Mouse (Mus musculus) fat pad, adult 2 months (tissue): Measurements from ENCODE around the gene Socs3.

Experiments used
- DNase-seq: peaks from one replicate; pipeline ENCODE4 v3.0.0-alpha.2; 2011; ENCODE audit warnings: low read depth, low spot score; ENCODE audit errors: extremely low read depth

The Socs3 gene

DNA sequence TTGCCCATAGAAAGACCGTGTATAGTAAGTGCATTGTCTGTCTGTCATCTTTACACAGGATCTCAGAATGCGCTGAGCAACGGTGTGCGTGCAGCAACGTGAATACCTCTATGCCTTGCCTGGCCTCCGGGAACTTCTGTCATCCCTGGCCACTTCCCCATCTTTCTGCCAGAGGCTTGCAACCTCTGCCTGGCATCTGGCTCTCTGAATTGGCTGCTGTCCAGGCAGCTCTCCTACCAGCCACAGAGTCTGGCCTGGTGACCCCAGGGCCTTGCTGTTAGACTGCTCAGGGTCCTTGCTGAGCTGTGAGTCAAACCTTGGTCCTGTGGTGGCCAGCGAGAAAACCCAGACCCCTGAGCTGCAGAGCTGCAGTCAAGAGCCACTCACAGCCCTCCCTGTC lies 11.7 kb downstream of the Socs3 start:
- DNase-seq: no peak

DNA sequence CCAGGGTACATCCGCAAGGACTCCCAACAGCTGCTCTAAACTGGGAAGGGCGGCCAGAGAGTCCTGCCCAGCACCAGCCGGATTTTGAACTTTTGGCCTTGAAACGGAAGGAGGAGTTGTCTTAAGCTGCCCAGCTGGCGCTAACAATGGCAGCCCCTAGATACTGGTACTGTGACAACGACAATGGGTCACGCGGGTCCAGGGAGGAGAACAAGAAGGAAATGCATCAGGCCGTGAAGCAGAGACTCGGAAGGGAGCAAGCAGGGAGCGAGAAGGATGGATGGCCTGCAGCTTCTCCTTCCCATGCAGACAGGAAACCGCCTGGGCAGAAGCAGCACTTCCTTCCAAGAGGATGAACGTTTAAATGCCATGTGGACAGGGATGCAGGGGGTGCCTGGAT lies 14.2 kb downstream of the Socs3 start:
- DNase-seq: no peak

DNA sequence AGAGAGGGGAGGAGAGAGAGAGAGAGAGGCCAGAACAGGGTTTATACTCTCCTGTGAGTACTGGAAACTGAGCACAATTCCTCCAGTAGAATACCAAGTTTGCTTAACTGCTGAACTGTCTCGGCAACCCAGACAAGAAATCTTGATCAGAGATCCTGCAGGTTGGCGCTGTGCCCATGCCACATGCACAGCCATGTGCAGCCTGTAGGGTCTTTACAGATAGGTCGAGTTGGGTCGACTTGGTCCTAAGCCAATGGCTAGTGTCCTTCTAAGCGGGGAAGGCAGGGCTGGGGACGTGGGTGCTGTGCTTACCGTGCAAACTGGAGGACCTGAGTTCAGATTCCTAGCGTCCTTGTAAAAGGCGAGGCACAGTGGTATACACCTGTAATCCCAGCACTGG lies 15.0 kb downstream of the Socs3 start:
- no peak for DNase-seq

DNA sequence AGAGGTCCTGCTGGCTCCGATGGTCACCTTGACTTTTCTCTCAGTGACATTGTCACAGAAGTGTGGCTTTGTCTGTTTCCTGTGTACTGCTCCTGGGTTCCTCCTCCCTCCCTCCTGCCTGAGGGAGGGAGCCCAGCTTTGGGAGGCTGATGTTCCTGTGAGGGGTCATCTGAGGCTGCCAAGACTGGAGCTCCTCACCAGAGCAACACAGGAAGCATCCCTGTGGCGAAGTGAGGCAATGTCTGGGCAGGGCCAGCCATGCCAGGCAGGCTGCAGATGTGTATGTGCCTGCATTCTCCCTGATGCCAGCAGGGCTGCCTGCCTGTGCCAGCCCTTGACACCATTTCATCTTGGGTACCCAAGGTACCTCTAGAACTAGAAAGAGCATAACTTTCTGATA lies 15.8 kb downstream of the Socs3 start:
- DNase-seq: no peak

DNA sequence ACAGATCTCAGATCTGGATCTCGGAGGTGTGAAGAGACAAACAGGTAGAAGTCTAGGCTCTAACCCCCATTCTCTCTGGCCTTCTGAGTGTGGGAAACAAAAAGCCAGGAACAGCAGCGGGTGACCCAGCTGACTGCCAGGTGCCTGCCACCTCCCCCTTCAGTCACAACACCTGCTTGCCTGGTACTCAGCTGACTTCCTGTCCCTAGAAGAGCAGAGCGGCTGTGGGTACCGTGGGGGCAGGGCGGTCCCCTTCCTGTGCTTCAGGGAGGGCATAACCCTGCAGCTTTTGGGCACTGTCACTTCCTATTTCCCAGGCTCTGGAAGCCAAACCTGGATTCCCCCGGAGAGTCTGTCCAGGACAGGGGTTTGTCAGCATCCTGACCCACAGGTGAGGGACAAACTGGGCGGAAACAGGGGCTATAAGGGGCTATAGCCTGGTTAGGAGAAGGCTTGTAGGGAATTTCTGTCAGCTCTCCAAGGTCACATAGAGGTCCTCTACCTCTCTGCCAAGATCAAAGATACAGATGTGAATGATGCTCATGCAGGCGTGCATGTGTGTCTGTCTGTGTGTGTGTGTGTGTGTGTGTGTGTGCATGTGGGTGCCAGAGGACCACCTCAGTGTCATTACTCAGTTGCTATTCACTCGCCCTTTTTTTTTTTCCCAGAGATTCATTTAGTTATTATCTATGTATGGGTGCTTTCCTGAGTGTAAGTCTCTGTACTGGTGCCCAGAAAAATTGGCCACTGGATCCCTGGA lies 17.5 kb downstream of the Socs3 start:
- no peak for DNase-seq

DNA sequence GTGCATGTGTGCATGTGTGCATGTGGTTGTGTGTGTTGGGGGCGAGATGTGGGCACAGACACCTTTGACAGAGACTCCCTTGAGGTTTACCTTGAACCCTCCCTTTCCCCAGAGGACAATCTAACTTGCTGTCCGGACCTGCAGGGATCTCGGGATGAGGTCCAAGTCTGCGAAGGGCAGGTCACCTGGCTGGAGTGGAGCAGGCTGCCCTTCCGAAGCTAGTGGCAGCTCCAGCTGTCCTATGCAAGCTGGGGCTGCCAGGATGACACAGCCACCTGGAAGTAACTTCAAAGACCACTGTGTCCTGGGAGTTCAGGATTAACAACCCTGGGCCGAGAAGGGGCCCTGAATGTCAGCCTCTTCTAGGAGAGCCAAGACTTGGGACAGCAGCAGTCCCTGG lies 18.5 kb downstream of the Socs3 start:
- no peak for DNase-seq

DNA sequence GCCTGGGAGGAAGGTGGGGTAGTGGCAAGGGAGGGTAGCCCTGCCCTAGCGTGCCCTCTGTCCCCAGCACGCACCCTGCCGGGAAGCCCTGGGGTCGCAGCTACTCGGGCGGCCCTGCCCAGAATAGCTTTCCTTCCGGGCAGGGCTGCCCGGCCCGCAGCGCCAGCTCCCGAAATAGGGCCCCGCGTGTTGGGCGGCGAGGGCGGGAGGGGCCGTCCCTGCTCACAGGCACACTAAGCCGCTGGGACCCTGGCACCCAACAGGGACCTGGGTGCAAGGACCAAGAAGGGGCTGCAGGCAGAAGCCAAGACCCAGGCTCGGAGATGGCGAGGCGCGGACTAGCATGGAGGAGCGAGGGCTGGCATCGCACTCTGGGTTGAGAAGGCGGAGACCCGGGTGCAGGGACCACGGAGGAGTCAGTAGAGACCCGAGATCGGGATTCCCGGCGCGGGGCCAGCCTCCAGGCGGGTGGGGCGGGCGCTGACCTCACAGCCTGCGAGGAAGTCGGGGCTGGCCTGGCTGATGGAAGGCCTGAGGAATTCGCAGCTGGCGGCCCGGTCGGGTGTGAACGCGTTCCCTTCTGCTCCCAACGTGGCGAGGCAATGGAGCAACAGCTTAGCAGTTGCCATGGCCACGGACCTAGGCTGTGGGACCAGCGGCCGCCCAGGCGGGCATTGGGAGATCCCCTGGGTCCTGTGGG lies 20.3 kb downstream of the Socs3 start:
- no peak for DNase-seq

DNA sequence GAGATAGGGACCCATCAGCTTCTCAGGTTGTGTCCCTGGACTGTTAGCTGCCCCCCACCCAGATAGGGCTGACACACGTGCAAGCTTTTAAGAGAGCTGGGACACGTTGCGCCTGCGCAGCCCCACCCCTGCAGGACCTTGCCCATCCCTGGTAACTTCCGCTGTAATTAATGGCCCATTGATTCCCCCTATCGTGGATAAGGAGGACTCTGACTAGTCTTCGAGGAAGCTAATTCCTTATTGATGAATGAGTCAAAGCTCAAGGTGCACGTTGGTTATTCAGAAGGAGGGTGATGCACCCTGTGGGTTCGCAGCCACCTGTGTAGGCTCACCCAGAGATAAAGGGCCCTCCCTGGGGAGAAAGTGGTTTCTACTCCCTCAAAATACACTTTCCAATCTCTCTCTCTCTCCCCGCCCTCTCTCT lies 22.8 kb downstream of the Socs3 start:
- DNase-seq: no peak

DNA sequence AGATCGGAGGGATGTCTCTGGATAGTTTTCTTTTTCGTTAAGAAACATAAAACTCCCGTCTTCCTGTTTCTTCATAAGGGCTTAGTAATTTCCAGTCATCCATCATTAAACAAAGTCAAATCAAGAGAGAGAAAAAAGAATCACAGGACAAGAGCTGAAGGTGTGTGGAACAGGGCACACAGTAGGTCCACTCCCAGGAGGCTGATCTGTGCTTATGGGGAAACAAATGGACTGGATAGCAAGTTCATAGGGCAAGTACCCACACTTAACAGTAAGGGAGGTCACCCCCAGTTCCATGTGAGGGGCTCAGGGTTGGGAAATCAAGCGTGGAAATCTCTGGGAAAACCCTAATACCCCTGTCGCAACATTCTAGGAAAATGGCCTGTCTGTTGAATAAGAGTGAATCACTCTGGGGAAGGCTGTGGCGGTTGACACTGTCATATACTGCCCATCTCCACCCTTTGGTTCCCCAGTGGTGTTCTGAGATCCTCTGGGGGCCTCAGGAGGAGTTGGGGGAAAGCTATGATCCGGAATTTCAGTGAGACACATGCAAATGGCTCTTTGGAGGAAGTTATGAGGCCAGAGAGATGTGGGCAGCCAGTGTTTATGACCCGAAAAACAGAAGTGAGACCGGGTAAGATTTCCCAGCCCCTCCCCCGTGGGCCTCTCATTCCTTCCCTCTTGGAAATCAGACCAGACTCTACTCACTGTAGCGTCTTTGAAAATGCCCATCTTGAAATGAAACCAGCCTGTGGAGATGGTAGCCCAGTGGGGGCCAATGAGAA lies 23.5 kb downstream of the Socs3 start:
- no peak for DNase-seq

DNA sequence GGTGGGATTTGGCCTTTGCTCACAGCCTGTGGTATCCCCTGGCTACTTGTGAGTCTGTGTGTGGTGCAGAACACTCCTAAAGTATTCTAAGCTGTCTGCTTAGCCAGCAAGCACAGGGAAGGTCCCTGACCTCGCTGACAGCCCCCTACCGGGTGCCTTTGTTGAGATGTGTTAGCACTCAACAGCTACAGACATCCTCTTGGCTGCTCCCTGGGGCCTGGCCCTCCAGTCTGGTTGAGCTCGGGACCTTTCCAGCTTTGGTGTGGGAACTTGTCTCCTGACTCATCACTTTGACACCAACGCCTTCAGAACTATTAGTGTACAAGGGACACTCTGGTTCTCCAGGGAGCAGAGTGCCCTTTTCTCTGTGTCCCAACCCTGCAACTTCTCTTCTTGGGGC lies 28.0 kb downstream of the Socs3 start:
- no peak for DNase-seq

DNA sequence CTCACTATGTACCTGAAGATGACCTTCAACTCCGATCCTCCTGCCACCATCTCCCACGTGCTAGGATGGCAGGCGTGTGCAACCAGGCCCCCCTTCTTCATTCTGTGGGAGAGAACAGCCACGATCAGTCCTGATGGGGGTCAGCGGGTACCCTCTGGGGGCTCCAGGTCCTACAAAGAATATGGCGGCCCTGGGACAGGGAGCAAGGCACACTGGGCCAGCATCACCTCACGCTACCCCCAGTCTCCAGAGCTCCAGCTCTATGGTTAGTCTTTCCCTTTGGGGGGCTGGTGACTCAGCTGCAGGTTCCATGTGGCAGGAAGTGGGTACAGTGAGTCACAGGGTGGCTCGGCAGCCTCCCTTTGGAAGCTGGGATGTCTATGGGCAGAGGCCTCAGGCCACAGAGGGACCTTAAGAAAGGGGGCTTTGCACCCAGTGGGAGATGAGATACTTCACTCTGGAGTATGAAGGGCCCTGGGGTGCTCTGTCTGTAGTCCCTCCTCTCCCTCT lies 28.5 kb downstream of the Socs3 start:
- DNase-seq: no peak

DNA sequence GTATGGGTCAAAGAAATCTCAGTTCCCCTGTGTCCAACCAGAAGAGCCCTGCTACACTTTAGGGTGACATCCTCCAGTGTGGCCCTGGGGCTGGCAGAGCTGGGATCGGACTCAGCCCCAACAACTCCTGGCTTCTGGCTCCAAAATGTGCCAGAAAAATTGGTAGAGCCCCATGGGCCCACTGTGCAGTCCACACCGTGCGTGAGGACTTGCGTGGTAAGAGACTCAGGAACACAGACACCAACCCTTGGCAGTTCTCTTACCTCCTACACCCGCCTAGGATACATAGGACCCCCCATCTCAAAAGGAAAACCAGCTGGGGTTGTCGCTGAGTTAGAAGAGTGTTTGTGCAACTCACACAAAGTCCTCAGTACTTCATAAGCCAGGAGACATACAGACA lies 29.0 kb downstream of the Socs3 start:
- no peak for DNase-seq

DNA sequence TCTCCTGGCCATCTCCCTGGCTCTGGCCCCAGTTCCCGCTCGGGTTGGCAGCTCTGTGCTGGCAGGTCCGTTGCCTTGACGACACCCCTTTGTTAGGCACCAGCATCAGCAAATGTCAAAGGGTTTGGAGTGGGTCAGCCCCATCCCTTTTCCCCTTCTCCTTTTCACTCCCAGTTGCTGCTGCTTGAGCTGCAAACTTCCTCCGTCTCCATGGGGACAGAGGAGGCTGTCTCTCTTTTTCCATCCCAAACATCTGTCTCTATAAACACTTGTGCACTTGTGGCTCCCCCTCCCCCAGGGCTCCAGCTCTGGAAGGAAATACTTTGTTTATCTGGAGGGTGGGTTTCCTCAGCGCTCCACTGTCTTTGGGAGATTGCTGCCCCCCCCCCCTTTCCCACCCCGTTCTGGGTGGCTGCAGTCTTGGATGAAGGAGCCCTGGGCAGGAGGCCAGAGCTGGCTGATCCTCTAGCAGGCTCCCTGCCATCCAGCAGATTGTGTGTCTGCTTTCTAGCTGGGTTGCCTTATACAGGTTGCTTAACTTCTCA lies 30.0 kb downstream of the Socs3 start:
- no peak for DNase-seq

DNA sequence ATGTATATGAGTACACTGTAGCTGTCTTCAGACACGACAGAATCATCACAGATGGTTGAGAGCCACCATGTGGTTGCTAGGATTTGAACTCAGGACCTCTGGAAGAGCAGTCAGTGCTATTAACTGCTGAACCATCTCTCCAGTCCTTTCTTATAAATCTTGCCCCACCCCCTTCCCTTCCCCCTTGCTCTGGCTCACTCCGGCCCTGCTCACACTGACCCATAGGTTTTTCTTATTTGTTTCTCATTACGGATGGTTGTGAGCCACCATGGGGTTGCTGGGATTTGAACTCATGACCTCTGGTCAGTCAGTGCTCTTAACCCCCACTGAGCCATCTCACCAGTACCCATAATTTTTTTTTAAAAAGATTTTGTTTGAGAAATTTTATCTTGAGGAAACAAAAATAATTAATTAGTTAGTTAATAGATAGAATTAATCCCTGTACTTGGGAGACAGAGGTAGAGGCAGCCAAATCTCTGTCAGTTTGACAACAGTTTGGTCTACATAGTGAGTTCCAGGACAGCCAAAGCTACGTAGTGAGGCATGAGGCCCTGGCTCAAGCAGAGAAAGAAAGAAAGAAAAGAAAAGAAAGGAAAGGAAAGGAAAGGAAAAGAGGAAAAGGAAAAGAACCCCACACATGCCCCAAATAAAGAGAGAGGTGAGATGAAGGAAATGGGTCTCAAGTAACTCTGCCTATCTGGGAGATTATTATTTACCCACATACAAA lies 30.7 kb downstream of the Socs3 start:
- no peak for DNase-seq

DNA sequence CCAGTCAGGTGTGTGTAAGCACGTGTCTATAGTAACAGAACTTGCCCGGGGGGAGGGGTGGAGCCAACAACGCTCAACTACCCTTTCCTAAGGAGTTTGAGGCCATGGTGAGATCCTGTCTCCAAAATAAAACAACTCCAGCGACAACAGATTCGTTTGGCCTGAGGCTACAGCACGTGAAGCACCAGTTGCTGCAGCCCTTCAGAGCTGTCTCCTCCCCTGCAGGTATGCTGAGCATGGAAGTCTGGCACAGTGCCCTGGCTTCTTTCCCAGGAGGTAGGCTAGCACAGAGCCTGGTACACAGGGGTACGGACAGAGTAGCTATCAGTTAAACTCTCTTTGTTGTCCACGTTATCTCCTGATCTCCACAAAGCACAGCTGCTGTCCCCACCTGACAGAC lies 33.6 kb downstream of the Socs3 start:
- DNase-seq: no peak

DNA sequence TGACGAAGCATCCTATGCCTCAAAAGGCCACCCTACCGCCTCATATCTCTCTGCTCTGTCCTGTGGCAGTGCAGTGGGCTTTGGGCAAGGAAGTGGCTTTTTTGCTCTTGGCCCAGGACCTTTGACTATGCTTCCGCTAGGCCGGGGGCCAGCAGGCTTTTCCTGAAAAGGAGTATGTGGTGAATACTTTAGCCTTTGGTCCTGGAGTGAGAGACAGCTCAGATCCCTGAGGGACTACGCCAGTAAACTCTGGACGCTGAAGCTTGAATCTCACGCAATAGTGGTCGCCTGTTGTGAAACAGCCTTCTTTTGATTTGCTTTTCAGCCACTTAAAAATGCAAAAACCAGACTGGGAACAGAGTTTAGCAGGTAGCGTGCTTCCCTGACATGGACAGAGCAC lies 34.2 kb downstream of the Socs3 start:
- DNase-seq: no peak

DNA sequence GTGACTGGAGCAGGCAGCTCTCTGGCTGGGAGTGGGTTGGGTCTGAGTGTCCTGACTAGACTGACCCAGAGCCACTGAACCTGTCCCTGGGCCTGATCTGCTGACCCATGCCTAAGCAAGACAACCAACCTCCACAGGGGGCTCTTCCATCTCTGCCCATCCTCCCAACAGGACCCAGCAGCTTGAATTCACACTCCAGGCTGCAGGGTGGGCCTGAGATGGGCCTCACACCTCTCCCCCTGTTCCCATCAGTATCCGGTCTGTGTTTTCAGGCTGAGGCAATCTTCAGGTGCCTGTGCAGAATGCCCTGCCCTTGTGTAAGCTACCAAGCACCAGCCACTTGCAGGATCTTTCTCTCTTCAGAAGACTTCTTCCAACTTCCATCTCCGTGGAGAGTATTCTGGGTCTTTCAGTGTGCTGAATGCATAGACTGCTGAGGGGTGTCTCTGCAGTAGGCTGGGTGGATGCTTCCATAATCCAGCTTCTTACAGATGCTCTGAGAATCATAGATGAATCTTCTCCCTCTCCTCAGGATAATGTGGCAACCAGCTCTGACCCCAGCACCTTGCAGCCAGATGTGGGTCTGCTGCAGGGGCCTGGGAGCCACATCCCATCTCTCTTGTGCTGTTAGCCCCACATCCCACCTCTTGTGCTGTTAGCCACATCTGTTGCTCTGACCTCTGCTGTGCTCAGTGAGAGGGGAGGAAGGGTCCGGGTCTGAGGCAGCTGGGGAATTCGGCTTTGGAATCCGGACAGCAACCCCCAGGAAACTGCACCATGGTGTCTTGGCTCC lies 35.1 kb downstream of the Socs3 start:
- DNase-seq: no peak

DNA sequence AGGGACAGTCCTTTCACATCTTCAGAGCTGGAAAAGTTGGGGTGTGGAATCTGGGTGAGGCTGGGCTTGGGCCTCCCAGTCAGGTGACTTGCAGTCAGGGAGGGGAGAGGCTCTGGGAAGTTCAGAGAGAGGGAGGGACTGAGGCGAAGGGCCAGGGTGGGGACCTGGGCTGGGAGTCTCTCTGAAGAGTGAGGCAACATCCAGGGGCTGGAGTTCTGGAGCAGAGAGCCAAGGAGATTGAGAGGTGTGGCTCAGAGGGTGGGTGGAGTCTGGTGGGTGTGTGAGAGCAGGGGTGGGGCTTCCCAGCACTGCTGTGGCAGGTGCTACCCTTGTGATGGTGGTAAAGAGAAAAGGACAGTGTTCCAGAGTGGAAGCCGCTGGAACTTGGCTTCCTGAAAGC lies 35.7 kb downstream of the Socs3 start:
- DNase-seq: no peak

DNA sequence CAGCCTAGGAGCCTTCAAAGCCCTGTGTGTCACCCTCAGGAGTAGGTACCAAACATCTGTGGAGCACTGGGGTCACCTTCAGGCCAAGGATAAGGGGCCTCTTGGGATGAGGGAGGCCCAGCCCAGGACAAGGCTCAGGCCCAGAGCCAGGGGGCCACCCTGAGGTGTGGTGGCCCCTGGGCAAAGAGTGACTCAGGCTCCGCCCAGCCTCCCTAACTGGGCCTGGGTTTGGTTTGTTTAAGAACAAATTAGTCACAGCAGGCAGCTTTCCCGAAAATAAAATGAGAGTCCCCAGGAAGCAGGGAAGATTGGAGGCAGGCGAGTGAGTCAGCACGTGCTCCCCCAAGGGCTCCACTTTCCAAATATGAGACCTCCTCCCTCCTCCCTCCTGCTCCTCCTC lies 37.7 kb downstream of the Socs3 start:
- DNase-seq: no peak

DNA sequence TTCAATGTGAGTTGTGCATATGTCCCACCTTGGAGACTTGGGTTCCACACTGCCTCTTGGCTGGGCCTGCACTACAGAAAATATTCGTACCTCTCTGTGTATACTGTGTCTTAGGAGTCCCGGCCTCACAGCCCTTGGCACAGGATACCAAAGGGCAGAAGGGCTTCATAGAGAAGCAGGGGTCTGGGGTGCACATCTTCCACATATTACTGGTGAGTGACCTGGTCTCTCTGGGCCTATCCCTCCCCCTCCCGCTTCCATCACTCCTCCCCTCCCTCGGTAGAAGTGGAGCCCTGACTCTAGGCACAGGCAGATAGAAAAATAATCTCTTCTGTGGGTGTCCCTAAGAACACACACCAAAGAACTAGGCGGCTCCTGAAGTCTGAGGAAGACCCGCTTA lies 38.3 kb downstream of the Socs3 start:
- no peak for DNase-seq
